Mouse (Mus musculus) heart, postnatal 0 days (tissue): ENCODE data around the gene Ccdc78. TPM values are rescaled to one million over a fixed set of nuclear protein-coding genes. Genes with fewer than 3 reads are reported as not detected.

Experiments used
- ATAC-seq: fragments of 200-750 bp; cut with Nextera tagmentation; 2 replicates; pipeline ENCODE4 v1.8.0; 2017; ENCODE audit warnings: low read depth, moderate number of reproducible peaks, moderate library complexity; ENCODE audit not compliant: insufficient read depth
- DNase-seq: peaks from one replicate; pipeline ENCODE4 v3.0.0-alpha.2; 2016; ENCODE audit warnings: low spot score
- H3K27ac ChIP-seq: fragments of 300-500 bp; sonication (generic); 2 replicates; pipeline ENCODE4 v1.5.1; 2014; ENCODE audit warnings: low read depth, mild to moderate bottlenecking
- H3K27me3 ChIP-seq: fragments of 300-500 bp; sonication (generic); 2 replicates; pipeline ENCODE4 v1.6.1; 2014; ENCODE audit warnings: low read length, mixed read lengths; ENCODE audit not compliant: control insufficient read depth, insufficient read depth
- H3K36me3 ChIP-seq: fragments of 300-500 bp; sonication (generic); replicated peaks from 2 replicates; pipeline ENCODE4 v1.6.1; 2014; ENCODE audit warnings: low read length, mixed read lengths; ENCODE audit not compliant: control insufficient read depth, insufficient read depth
- H3K4me1 ChIP-seq: fragments of 300-500 bp; sonication (generic); 2 replicates; pipeline ENCODE4 v1.6.1; 2014; ENCODE audit warnings: antibody characterized with exemption; ENCODE audit not compliant: control insufficient read depth, insufficient read depth
- H3K4me2 ChIP-seq: fragments of 300-500 bp; sonication (generic); 2 replicates; pipeline ENCODE4 v1.6.1; 2014; ENCODE audit warnings: low read depth, mild to moderate bottlenecking, low read length, moderate library complexity
- H3K4me3 ChIP-seq: fragments of 300-500 bp; sonication (generic); 2 replicates; pipeline ENCODE4 v1.5.1; 2014; ENCODE audit warnings: low read depth, low read length
- H3K9ac ChIP-seq: fragments of 300-500 bp; sonication (generic); replicated peaks from 2 replicates; pipeline ENCODE4 v1.6.1; 2014; ENCODE audit warnings: low read depth, low read length, mixed read lengths
- H3K9me3 ChIP-seq: fragments of 300-500 bp; sonication (generic); replicated peaks from 2 replicates; pipeline ENCODE4 v1.6.1; 2016; ENCODE audit warnings: low read length; ENCODE audit not compliant: control insufficient read depth
- CTCF ChIP-seq: IDR thresholded peaks from 2 replicates; pipeline ENCODE4 v1.5.1; 2016; ENCODE audit warnings: antibody characterized with exemption, control low read depth, low read depth
- EP300 ChIP-seq: IDR thresholded peaks from 2 replicates; pipeline ENCODE4 v1.6.1; 2016; ENCODE audit warnings: antibody characterized with exemption, low read depth
- WGBS: fragments of 180-500 bp; shearing (Covaris S2); extraction: QIAGEN DNeasy Blood & Tissue Kit; methylation state at CpG from one replicate; pipeline ENCODE4 v1.1.7; 2014; 5-methylcytosine and 5-hydroxymethylcytosine counted together
- microRNA-seq: library from miRNA; unstranded; fragments of <30 nt; microRNA quantifications from one replicate; pipeline ENCODE4, GENCODE M21; 2016
- polyA plus RNA-seq: library from polyadenylated mRNA; unstranded; fragments of >200 nt; fragmentation: Nextera tagmentation; extraction: Ambion mirVana; gene quantifications from 2 replicates; pipeline ENCODE4 v1.2.1, GENCODE M21; 2015
- total RNA-seq: library from RNA; depleted of rRNA; stranded (reverse); fragments of >200 nt; gene quantifications from 2 replicates; pipeline ENCODE4 v1.2.3, GENCODE M21; 2014; ENCODE audit warnings: low replicate concordance; rRNA removed

Gene Ccdc78
- total and polyA plus RNA-seq, 2 experiments from 2014 or later: 0.12 TPM; not detected in 1

DNA sequence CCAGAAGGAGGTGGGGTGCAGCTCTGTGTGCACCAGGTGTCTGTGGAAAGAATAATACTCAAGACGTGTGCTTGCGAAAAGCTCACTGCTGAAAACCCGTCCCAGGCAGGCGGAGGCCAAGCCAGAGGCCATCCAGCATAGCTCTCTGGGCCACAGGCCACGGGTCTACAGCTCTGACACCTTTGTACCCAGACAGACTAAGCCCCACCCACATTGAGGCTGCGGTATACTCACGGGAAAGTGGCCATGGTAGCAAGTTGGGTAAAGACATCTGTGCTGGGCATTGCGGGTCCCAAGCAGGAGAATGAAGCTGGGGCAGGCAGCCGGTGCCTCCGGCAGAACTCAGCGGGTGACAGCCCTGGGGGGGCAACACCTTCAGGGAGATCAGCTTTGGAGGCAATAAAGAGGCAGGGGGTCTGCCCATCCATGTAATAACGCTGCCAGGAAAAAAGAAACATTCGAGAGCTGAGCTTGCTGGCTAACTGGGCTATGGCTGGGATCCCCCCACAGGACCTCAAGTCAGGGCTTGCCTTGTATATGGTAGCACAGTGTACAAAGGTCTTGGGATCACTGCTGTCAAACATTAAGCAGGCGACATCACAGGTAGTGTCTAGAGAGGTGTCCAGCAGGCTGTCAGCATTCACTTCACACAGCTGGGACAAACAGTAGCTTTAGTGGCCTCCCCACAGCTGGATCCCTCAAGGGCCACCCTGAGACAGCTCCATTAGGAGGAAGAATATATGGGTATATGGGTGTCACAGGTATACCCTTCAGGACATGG, 53.3 kb downstream of the Ccdc78 start:
- Histone ChIP-seq H3K36me3 (peaks cover 48% of the 10 kb centered on the region), H3K4me3 (no peak overlapping the region), H3K27ac (no peak overlapping the region), H3K9ac (no peak overlapping the region), H3K9me3 (no peaks in the 10 kb centered on the region), H3K4me2 (no peak overlapping the region), H3K27me3 (no peaks in the 10 kb centered on the region), H3K4me1 (peaks cover 32% of the 10 kb centered on the region)
- 82% methylated on average over 14 of the region's 14 CpGs for WGBS
- DNase-seq: no peak
- TF ChIP-seq EP300 (no peak), CTCF (no peak)
- no peak for ATAC-seq

Small RNA genes within 50 kb of the gene (microRNA-seq; reads per million reads assigned to microRNA genes)
- gene Gm25083: not detected
- gene Mir3082: 0.89 reads per million
- 0.71 reads per million for gene Mir6966

Other genes starting within 250 kb of the Ccdc78 start
- gene Sox8, start 215.9 kb upstream of the Ccdc78 start, total RNA-seq: not detected in 2 replicates
- gene Sox8, start 215.9 kb upstream of the Ccdc78 start, polyA plus RNA-seq: 0.11 and 0.37 TPM in 2 replicates
- 44.9 and 52.8 TPM in 2 replicates for gene Lmf1, start 207.5 kb upstream of the Ccdc78 start, total RNA-seq
- gene Lmf1, start 207.5 kb upstream of the Ccdc78 start, polyA plus RNA-seq: 30.6 and 34.3 TPM in 2 replicates
- gene Gng13, start 69.4 kb upstream of the Ccdc78 start, total RNA-seq: not detected in 2 replicates
- gene Gng13, start 69.4 kb upstream of the Ccdc78 start, polyA plus RNA-seq: 3.2 and 6.6 TPM in 2 replicates
- 9.1 and 10.8 TPM in 2 replicates for gene Chtf18, start 59.2 kb upstream of the Ccdc78 start, total RNA-seq
- gene Chtf18, start 59.2 kb upstream of the Ccdc78 start, polyA plus RNA-seq: 3.9 and 4.1 TPM in 2 replicates
- gene Rpusd1, start 58.9 kb upstream of the Ccdc78 start, total RNA-seq: 3.2 and 4.9 TPM in 2 replicates
- gene Rpusd1, start 58.9 kb upstream of the Ccdc78 start, polyA plus RNA-seq: 9.3 and 9.5 TPM in 2 replicates
- not detected in 2 replicates for gene Mslnl, start 50.5 kb upstream of the Ccdc78 start, total RNA-seq
- not detected in 2 replicates for gene Mslnl, start 50.5 kb upstream of the Ccdc78 start, polyA plus RNA-seq
- 45.4 and 83.3 TPM in 2 replicates for gene Msln, start 32.2 kb upstream of the Ccdc78 start, total RNA-seq
- 58.5 and 60.3 TPM in 2 replicates for gene Msln, start 32.2 kb upstream of the Ccdc78 start, polyA plus RNA-seq
- gene Narfl, start 12.8 kb upstream of the Ccdc78 start, total RNA-seq: 36.8 and 86.7 TPM in 2 replicates
- 45.1 and 47.7 TPM in 2 replicates for gene Narfl, start 12.8 kb upstream of the Ccdc78 start, polyA plus RNA-seq
- 50.3 and 59.4 TPM in 2 replicates for gene Haghl, start 907 bp upstream of the Ccdc78 start, total RNA-seq
- gene Haghl, start 907 bp upstream of the Ccdc78 start, polyA plus RNA-seq: 46.1 and 47.7 TPM in 2 replicates
- gene Fam173a, start 6.3 kb downstream of the Ccdc78 start, total RNA-seq: 32.0 and 32.5 TPM in 2 replicates
- gene Fam173a, start 6.3 kb downstream of the Ccdc78 start, polyA plus RNA-seq: 55.6 and 63.1 TPM in 2 replicates
- gene AC134908.4, start 9.1 kb downstream of the Ccdc78 start, total RNA-seq: not detected in 2 replicates
- gene AC134908.4, start 9.1 kb downstream of the Ccdc78 start, polyA plus RNA-seq: 0.66 TPM in 1 of 2 replicates, not detected in the other
- 38.5 and 75.3 TPM in 2 replicates for gene Metrn, start 10.6 kb downstream of the Ccdc78 start, total RNA-seq
- 18.2 and 21.0 TPM in 2 replicates for gene Metrn, start 10.6 kb downstream of the Ccdc78 start, polyA plus RNA-seq
- gene Fbxl16, start 22.5 kb downstream of the Ccdc78 start, total RNA-seq: 2.1 TPM in 1 of 2 replicates, not detected in the other
- 0.25 and 0.48 TPM in 2 replicates for gene Fbxl16, start 22.5 kb downstream of the Ccdc78 start, polyA plus RNA-seq
- 13.3 and 20.8 TPM in 2 replicates for gene Wdr24, start 37.0 kb downstream of the Ccdc78 start, total RNA-seq
- gene Wdr24, start 37.0 kb downstream of the Ccdc78 start, polyA plus RNA-seq: 9.6 and 10.5 TPM in 2 replicates
- gene Jmjd8, start 42.3 kb downstream of the Ccdc78 start, total RNA-seq: 32.2 and 34.6 TPM in 2 replicates
- 26.1 and 26.2 TPM in 2 replicates for gene Jmjd8, start 42.3 kb downstream of the Ccdc78 start, polyA plus RNA-seq
- gene Stub1, start 46.8 kb downstream of the Ccdc78 start, total RNA-seq: 115 and 154 TPM in 2 replicates
- 212 and 219 TPM in 2 replicates for gene Stub1, start 46.8 kb downstream of the Ccdc78 start, polyA plus RNA-seq
- gene Rhbdl1, start 50.7 kb downstream of the Ccdc78 start, total RNA-seq: 1.7 and 2.3 TPM in 2 replicates
- 1.7 and 2.2 TPM in 2 replicates for gene Rhbdl1, start 50.7 kb downstream of the Ccdc78 start, polyA plus RNA-seq
- gene Gm20683, start 55.2 kb downstream of the Ccdc78 start, total RNA-seq: 3.8 TPM in 1 of 2 replicates, not detected in the other
- 1.5 and 1.8 TPM in 2 replicates for gene Gm20683, start 55.2 kb downstream of the Ccdc78 start, polyA plus RNA-seq
- gene Rhot2, start 58.3 kb downstream of the Ccdc78 start, total RNA-seq: 88.2 and 116 TPM in 2 replicates
- gene Rhot2, start 58.3 kb downstream of the Ccdc78 start, polyA plus RNA-seq: 27.1 and 27.5 TPM in 2 replicates
- 19.3 and 36.7 TPM in 2 replicates for gene Wdr90, start 74.9 kb downstream of the Ccdc78 start, total RNA-seq
- 3.1 and 4.2 TPM in 2 replicates for gene Wdr90, start 74.9 kb downstream of the Ccdc78 start, polyA plus RNA-seq
- gene Mcrip2, start 82.2 kb downstream of the Ccdc78 start, total RNA-seq: 202 and 225 TPM in 2 replicates
- 346 and 357 TPM in 2 replicates for gene Mcrip2, start 82.2 kb downstream of the Ccdc78 start, polyA plus RNA-seq
- gene Mettl26, start 88.5 kb downstream of the Ccdc78 start, total RNA-seq: 23.1 and 28.1 TPM in 2 replicates
- 27.8 and 28.0 TPM in 2 replicates for gene Mettl26, start 88.5 kb downstream of the Ccdc78 start, polyA plus RNA-seq
- gene Wfikkn1, start 94.3 kb downstream of the Ccdc78 start, total RNA-seq: not detected in 2 replicates
- gene Wfikkn1, start 94.3 kb downstream of the Ccdc78 start, polyA plus RNA-seq: 0.07 and 0.11 TPM in 2 replicates
- gene Rab40c, start 133.1 kb downstream of the Ccdc78 start, total RNA-seq: 11.4 and 22.5 TPM in 2 replicates
- 10.3 and 10.4 TPM in 2 replicates for gene Rab40c, start 133.1 kb downstream of the Ccdc78 start, polyA plus RNA-seq
- 67.9 and 88.0 TPM in 2 replicates for gene Pigq, start 158.4 kb downstream of the Ccdc78 start, total RNA-seq
- 46.4 and 47.2 TPM in 2 replicates for gene Pigq, start 158.4 kb downstream of the Ccdc78 start, polyA plus RNA-seq
- gene Nhlrc4, start 158.4 kb downstream of the Ccdc78 start, total RNA-seq: not detected in 2 replicates
- gene Nhlrc4, start 158.4 kb downstream of the Ccdc78 start, polyA plus RNA-seq: 0.19 TPM in 1 of 2 replicates, not detected in the other
- not detected in 2 replicates for gene A930017K11Rik, start 166.0 kb downstream of the Ccdc78 start, total RNA-seq
- gene A930017K11Rik, start 166.0 kb downstream of the Ccdc78 start, polyA plus RNA-seq: not detected in 2 replicates
- 6.0 and 8.7 TPM in 2 replicates for gene Capn15, start 199.2 kb downstream of the Ccdc78 start, total RNA-seq
- 7.0 and 7.4 TPM in 2 replicates for gene Capn15, start 199.2 kb downstream of the Ccdc78 start, polyA plus RNA-seq